ENCODE assay signal across 6 mouse cellular contexts in the genomic region with DNA sequence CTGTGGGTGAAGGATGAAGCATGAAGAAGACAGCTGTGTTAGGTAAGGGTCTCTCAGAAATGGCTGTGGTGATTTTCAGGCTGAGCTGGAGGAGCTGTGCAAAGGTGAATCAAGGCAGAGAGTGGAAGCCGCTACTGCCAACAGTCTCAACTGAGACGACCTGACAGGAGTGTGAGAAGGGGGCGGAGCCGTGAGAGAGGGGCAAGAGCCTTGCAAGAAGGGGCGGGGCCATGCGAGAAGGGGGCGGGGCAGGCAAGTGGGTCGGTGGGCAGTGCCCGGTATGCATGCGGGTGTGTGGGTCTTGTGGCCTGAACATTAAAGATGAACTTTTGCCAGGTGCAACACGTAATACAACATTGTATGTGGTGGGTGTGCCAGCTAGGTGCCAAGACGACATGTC.
"Had no signal": no experiment of that assay in that cellular context is flagged by ENCODE, and none has a peak within 500 bp of the region (broad histone marks: within the 10 kb centered on the region; RNA-seq: fewer than 3 reads in every experiment).

No protein-coding gene starts in this region.

- DNase-seq: kidney, adult 2 months; kidney, postnatal 14 days; kidney, postnatal 4 days; left cerebral cortex, postnatal 4 days; retina, postnatal 1 day; right cerebral cortex, postnatal 25 days had no signal
